Mouse (Mus musculus) stomach, postnatal 0 days (tissue): ENCODE measurements around the gene Gm853.

Experiments used
- CTCF ChIP-seq: IDR thresholded peaks from 2 replicates; pipeline ENCODE4 v1.5.1; 2016; ENCODE audit warnings: antibody characterized with exemption, low read depth, mild to moderate bottlenecking, moderate library complexity
- EP300 ChIP-seq: optimal IDR thresholded peaks from 2 replicates; pipeline ENCODE3; 2016; ENCODE audit warnings: antibody characterized with exemption

GRCm38 (mm10) chr4:130266601-130267000 lies 44.4 kb upstream of the Gm853 start:
- TF ChIP-seq CTCF (no peak), EP300 (no peak)
